Mouse (Mus musculus): ENCODE data around the gene Zfand6.

- no peak for TF ChIP-seq CTCF (IDR thresholded peaks at IDR 0.05; ENCODE audit: control insufficient read depth, insufficient read depth, insufficient read length)
- TF ChIP-seq FOSL1 (IDR thresholded peaks at IDR 0.05; ENCODE audit: insufficient read depth, low read length, poor library complexity, severe bottlenecking): no peak
- no peak for TF ChIP-seq USF1 (IDR thresholded peaks at IDR 0.05; ENCODE audit: low read depth)
- no peak for TF ChIP-seq MYOD1 (IDR thresholded peaks at IDR 0.05; ENCODE audit: control insufficient read depth, insufficient read length, low read depth)
- no peak for TF ChIP-seq MAX (IDR thresholded peaks at IDR 0.05)
- no peak for TF ChIP-seq MYOG (IDR thresholded peaks at IDR 0.05; ENCODE audit: control insufficient read depth, extremely low read depth, insufficient read length)
These were observed 46.3 kb downstream of the Zfand6 start for GRCm38 (mm10) chr7:84643270-84643998.
